Mouse (Mus musculus): ENCODE data around the gene Xpnpep1. TPM values are rescaled to one million over a fixed set of nuclear protein-coding genes. Genes with fewer than 3 reads are reported as not detected.

Xpnpep1 gene
- polyA plus RNA-seq, 1 experiment from 2014 or later: 112 TPM

DNA sequence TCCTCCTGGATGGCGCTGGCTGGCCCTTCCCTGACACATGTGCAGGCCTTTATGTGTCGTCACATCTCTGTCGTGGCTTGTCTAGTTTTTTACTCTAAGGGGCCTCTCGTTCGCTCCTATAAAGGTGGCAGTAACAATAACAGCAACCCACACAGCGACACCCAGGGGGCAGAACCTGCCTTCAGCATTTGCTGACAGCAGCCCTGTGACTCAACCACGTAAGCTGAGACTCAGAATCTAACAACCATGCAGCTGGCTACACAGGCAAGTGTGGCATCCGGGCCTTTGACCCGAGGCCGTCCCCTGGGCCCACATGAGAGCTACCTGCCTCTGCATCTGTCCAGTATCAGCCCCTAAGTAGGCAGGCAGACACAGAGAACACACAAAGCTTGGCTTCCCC lies 18.5 kb downstream of the Xpnpep1 start:
- no peaks in the 10 kb centered on the region; the same call in 1 of the 2 replicates for H3K4me1 ChIP-seq (ENCODE audit: insufficient read depth, low read depth, low read length)
- H3K27ac ChIP-seq (ENCODE audit: low read length): no peak overlapping the region
- 87% methylated on average over 10 of the region's 10 CpGs for WGBS
- no peak overlapping the region for H3K9ac ChIP-seq (replicated peaks; ENCODE audit: low read depth)
- no peaks in the 10 kb centered on the region for H3K27me3 ChIP-seq (replicated peaks; ENCODE audit: insufficient read depth, low read length)
- ATAC-seq (no peak), DNase-seq (ENCODE audit: low spot score) (no peak)
- TF ChIP-seq CTCF (IDR thresholded peaks at IDR 0.05): peak; percentile 18; the same call in 1 of the 2 replicates
- TF ChIP-seq EP300 (IDR thresholded peaks at IDR 0.05): no peak
- H3K9me3 ChIP-seq (ENCODE audit: low read length): no peaks in the 10 kb centered on the region
- no peak overlapping the region for H3K4me3 ChIP-seq (ENCODE audit: low read depth, low read length)
- no peak overlapping the region for H3K4me2 ChIP-seq (replicated peaks; ENCODE audit: low read depth, low read length)
- H3K36me3 ChIP-seq (ENCODE audit: insufficient read depth, low read length): no peaks in the 10 kb centered on the region

DNA sequence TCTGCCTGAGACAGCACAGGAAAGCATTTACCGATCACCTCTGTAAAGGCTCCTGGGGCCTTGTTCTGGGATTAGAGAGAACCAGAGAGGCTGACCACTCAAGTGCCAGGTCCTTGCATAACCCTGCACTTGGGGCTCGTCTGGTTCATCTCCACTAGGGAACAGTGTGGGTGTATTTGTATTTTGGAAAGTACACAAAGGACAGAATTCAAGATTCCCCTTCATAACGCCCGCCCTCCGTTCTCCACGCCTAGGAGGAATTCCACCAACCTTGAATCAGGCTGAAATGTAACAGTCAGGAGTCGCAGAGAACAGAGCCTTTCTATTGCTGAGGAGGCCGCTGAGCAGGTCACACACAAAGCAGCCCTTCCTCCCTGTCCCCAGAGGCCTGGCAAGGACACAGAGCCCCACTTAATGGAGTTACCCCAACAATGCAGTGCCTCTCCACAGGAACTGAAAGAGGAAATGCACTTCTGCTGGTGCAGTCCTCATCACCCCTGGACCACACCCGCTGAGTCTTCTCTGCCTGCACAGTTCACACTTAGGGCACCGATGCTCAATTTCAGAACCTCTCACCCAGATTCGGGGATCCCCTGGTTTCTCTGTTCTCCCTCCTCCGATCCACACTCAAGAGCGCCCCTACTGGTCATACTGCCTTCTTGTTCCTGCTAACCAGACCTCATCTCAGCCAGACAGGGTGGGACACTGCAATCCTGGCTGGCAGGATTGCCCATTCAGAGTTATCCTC lies 20.1 kb downstream of the Xpnpep1 start:
- H3K27me3 ChIP-seq (replicated peaks; ENCODE audit: insufficient read depth, low read length): no peaks in the 10 kb centered on the region
- ATAC-seq (peak; percentile 57), DNase-seq (ENCODE audit: low spot score) (peak; percentile 80)
- H3K9ac ChIP-seq (replicated peaks; ENCODE audit: low read depth): no peak overlapping the region
- no peaks in the 10 kb centered on the region for H3K9me3 ChIP-seq (ENCODE audit: low read length)
- no peak overlapping the region for H3K4me2 ChIP-seq (replicated peaks; ENCODE audit: low read depth, low read length)
- no peak overlapping the region for H3K4me3 ChIP-seq (ENCODE audit: low read depth, low read length)
- TF ChIP-seq CTCF (IDR thresholded peaks at IDR 0.05): peak; percentile 83
- TF ChIP-seq EP300 (IDR thresholded peaks at IDR 0.05): no peak; the same call in 1 of the 2 replicates
- no peaks in the 10 kb centered on the region; the same call in 1 of the 2 replicates for H3K4me1 ChIP-seq (ENCODE audit: insufficient read depth, low read depth, low read length)
- H3K36me3 ChIP-seq (ENCODE audit: insufficient read depth, low read length): no peaks in the 10 kb centered on the region
- 44% methylated on average over 13 of the region's 13 CpGs for WGBS
- peak overlapping the region; percentile 57; the same call in 1 of the 2 replicates for H3K27ac ChIP-seq (ENCODE audit: low read length)

DNA sequence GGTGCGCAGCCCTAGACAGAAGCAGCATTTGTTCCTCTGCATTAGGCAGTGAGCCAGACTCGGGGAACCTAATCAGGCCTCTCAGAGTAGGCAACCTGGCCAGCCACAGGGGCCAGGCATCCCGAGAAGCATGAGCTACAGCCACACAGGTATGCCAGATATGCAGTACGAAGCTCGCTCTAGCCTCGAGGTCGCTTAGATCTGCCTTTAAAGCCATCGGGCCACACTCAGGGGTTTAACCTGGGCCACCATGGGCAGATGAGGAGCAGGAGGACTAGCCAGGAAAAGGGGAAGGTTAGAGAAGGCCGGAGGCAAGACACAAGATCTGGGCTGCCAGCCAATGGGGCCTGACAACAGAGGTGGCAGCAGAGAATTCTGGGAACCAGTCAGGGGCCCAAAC lies 22.1 kb downstream of the Xpnpep1 start:
- Histone ChIP-seq H3K27me3 (replicated peaks; ENCODE audit: insufficient read depth, low read length) (no peaks in the 10 kb centered on the region), H3K4me1 (ENCODE audit: insufficient read depth, low read depth, low read length) (no peaks in the 10 kb centered on the region; the same call in 1 of the 2 replicates), H3K4me2 (replicated peaks; ENCODE audit: low read depth, low read length) (no peak overlapping the region), H3K9ac (replicated peaks; ENCODE audit: low read depth) (no peak overlapping the region), H3K9me3 (ENCODE audit: low read length) (no peaks in the 10 kb centered on the region), H3K27ac (ENCODE audit: low read length) (no peak overlapping the region), H3K4me3 (ENCODE audit: low read depth, low read length) (no peak overlapping the region), H3K36me3 (ENCODE audit: insufficient read depth, low read length) (no peaks in the 10 kb centered on the region)
- 69% methylated on average over 9 of the region's 9 CpGs for WGBS
- ATAC-seq: no peak
- TF ChIP-seq EP300 (IDR thresholded peaks at IDR 0.05) (no peak), CTCF (IDR thresholded peaks at IDR 0.05) (no peak)
- peak; percentile 41 for DNase-seq (ENCODE audit: low spot score)

DNA sequence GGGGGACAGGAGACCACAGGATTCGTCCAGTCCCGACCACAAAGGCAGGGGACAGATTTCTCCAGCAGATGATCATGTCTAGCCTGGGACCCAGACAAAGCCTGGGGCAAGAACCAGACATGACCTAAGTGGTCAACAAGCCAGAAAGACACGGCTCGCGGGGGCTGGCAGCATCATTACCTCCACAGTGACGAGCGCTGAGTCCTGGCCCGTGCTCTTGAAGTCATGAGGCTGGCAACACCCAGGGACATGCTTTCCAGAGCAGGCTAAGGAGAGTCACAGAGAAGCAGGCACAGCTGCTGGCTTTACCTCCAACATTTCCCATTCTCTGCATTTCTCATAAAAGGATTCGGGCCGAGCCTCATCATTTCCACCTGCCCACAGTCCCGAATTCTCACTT lies 22.8 kb downstream of the Xpnpep1 start:
- ATAC-seq (0 out of 2 replicates have a peak, but pooled peaks have one; percentile 14), DNase-seq (ENCODE audit: low spot score) (no peak)
- TF ChIP-seq CTCF (IDR thresholded peaks at IDR 0.05) (no peak), EP300 (IDR thresholded peaks at IDR 0.05) (no peak)
- 78% methylated on average over 11 of the region's 11 CpGs for WGBS
- H3K4me1 ChIP-seq (ENCODE audit: insufficient read depth, low read depth, low read length): no peaks in the 10 kb centered on the region; the same call in 1 of the 2 replicates
- no peaks in the 10 kb centered on the region for H3K36me3 ChIP-seq (ENCODE audit: insufficient read depth, low read length)
- H3K9ac ChIP-seq (replicated peaks; ENCODE audit: low read depth): no peak overlapping the region
- no peaks in the 10 kb centered on the region for H3K27me3 ChIP-seq (replicated peaks; ENCODE audit: insufficient read depth, low read length)
- H3K9me3 ChIP-seq (ENCODE audit: low read length): no peaks in the 10 kb centered on the region
- no peak overlapping the region for H3K27ac ChIP-seq (ENCODE audit: low read length)
- H3K4me2 ChIP-seq (replicated peaks; ENCODE audit: low read depth, low read length): no peak overlapping the region
- H3K4me3 ChIP-seq (ENCODE audit: low read depth, low read length): no peak overlapping the region

DNA sequence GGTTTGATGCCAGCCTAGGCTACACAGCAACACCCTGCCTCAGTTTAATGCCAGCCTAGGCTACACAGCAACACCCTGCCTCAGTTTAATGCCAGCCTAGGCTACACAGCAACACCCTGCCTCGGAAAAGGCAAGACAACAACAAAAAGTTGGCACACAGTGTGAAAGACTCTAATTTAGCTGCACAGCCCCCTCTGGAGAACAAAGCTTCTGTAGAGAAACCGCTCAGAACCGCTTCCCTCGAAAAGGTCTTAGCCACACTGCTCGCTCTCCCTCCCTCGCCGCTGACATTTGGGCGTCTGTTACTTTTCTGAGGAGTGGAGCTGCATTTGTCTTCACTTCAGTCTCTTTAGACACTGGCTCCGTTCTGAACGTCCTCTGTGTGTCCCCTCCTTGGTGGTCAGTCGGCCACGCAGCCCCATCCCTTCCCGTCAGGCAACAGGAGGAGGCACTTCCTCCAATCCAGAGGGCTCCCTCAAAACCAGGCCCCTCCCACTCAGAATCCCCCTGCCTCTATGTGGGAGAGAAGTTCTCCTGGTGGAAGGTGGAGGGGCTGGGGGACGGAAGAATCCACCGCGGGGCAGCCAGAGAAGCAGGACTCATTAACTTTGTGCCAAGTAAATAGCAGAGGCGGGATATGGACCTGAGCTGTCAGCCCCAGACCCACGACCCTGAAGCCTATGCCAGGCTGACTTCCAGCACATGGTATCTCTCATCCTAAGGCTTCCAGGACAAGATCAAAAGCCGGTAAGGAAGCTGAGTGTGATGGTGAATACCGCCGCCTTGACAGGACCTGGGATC lies 24.9 kb downstream of the Xpnpep1 start:
- DNase-seq (ENCODE audit: low spot score): no peak
- ATAC-seq: no peak
- no peak overlapping the region for H3K9ac ChIP-seq (replicated peaks; ENCODE audit: low read depth)
- 63% methylated on average over 21 of the region's 21 CpGs for WGBS
- H3K4me2 ChIP-seq (replicated peaks; ENCODE audit: low read depth, low read length): no peak overlapping the region
- H3K36me3 ChIP-seq (ENCODE audit: insufficient read depth, low read length): no peaks in the 10 kb centered on the region
- H3K4me3 ChIP-seq (ENCODE audit: low read depth, low read length): no peak overlapping the region
- no peaks in the 10 kb centered on the region for H3K27me3 ChIP-seq (replicated peaks; ENCODE audit: insufficient read depth, low read length)
- H3K9me3 ChIP-seq (ENCODE audit: low read length): no peaks in the 10 kb centered on the region
- H3K27ac ChIP-seq (ENCODE audit: low read length): no peak overlapping the region
- TF ChIP-seq CTCF (IDR thresholded peaks at IDR 0.05): no peak
- no peak for TF ChIP-seq EP300 (IDR thresholded peaks at IDR 0.05)
- no peaks in the 10 kb centered on the region; the same call in 1 of the 2 replicates for H3K4me1 ChIP-seq (ENCODE audit: insufficient read depth, low read depth, low read length)

DNA sequence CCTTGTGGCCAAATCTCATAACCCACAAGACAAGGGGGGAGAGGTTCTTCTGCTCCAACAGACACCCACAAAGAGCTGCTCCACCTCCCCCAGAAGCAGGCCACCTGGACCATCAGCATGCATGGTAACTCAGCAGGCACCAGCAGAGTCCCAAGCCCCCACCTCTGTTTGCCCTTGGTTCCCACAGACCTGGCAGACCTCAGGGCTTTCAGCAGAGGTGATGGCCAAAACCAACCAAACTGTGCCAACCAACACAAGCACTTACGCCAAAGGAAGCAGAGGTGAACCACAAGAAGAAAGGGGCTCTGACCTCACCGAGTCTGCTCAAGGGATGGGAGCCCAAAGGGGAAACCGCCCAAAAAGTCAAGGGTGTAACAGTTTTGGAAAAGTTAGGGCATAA lies 26.3 kb downstream of the Xpnpep1 start:
- Histone ChIP-seq H3K4me1 (ENCODE audit: insufficient read depth, low read depth, low read length) (peaks cover 3% of the 10 kb centered on the region; the same call in 1 of the 2 replicates), H3K27ac (ENCODE audit: low read length) (no peak overlapping the region)
- 94% methylated on average over 3 of the region's 3 CpGs for WGBS

More for the DNA sequence above, 26.3 kb downstream of the Xpnpep1 start:
- H3K9me3 ChIP-seq (ENCODE audit: low read length): no peaks in the 10 kb centered on the region
- no peak for TF ChIP-seq EP300 (IDR thresholded peaks at IDR 0.05)
- H3K9ac ChIP-seq (replicated peaks; ENCODE audit: low read depth): no peak overlapping the region
- ATAC-seq: no peak
- no peak overlapping the region for H3K4me3 ChIP-seq (ENCODE audit: low read depth, low read length)
- H3K36me3 ChIP-seq (ENCODE audit: insufficient read depth, low read length): no peaks in the 10 kb centered on the region
- no peak for DNase-seq (ENCODE audit: low spot score)
- no peak overlapping the region for H3K4me2 ChIP-seq (replicated peaks; ENCODE audit: low read depth, low read length)
- no peaks in the 10 kb centered on the region for H3K27me3 ChIP-seq (replicated peaks; ENCODE audit: insufficient read depth, low read length)

All from lung, postnatal 0 days (tissue).